Mouse (Mus musculus) cerebellum, postnatal 14 days (tissue): ENCODE data around the gene Sdk2.

Experiments
- DNase-seq, 2 experiments: peaks; one replicate each; pipeline ENCODE4 v3.0.0; 2021; ENCODE audit warnings: mixed read lengths in 2 of 2

Sdk2 gene

GRCm38 (mm10) chr11:113816971-113817548 is 249.8 kb downstream of the Sdk2 start:
- DNase-seq, result no peak

DNA sequence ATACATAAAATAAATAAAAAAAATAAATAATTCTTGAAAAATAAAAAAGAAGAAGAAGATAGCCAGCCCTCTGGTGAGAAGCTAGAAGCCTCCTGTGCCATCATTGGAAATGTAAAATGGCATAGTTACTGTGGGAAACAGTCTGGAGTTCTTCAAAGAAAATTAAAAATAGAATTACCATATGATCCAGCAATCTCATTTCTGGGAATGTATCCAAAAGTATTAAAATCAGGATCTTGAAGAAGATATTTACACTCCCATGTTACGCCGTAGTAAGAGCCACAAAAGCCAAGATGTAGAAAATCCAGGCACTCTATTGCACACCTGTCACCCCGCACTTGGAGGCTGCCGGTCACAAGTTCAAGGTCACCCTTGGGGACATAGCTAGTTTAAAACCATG is 250.4 kb downstream of the Sdk2 start:
- DNase-seq, result no peak

GRCm38 (mm10) chr11:113811546-113812339 is 255.1 kb downstream of the Sdk2 start:
- no peak for DNase-seq

DNA sequence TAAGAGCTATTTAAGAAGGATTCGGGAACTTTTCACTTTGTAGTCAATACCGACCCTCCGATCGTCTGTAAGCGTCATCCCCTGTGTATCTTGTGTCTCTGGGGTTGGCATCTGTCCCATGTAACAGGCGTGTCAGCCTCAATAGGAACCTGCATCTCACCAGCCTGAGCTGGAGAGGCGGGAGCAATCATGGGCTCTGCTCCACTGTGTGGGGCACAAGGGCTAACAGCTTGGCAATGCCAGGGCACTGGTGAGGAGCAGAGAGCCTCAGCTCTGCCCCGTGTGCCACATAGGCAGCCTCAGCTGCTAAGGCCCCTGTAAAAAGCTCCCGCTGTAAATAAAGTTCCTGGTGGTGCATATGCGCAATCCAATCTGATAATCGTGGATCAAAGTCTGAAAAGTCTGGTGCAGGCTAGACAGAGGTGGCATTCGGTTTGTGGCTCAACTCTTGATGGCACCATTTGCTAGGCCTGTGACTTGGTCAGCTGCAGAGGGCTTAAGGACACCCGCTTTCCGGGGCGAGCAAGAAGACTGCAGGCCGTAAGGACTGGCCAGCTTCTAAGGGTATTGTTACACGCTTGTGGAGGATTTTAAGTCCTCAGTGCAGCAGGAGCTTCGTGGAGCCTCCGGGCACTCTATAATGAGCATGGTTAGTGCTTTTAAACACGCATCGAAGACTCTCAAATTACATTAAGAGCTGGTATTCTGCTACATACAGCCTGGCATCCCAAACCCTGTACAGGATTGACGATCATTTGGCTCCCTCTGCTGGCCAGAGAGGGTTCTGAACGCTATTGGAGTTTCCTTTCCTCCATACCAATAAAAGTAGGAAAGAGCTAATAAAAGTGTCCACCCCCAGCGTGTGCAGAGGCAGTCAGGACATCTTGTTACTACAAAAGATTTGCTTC is 256.0 kb downstream of the Sdk2 start:
- peak; percentile 89 to 93 for DNase-seq

DNA sequence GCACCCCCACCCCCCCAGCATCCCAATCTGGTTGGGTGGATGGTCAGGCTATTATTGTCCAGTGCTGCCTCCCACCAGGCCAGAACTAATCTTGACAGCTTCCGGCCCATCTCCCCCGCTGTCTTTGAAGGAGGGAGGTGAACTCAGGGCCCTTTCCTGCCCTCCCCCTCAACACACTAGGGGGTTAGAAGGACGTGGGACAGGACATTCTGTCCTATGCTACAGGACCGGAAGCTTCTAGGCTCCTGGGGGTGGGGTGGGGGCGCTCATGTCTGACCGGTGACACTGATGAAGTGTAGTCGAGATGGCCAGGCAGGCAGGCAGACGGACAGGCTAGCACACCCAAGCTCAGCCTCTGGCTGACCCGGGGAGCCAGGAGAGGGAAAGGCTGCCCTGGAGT is 259.8 kb downstream of the Sdk2 start:
- DNase-seq, result peak in 1 of 2 experiments; percentile 33

GRCm38 (mm10) chr11:113806382-113807077 is 260.3 kb downstream of the Sdk2 start:
- peak in 1 of 2 experiments; percentile 62 for DNase-seq

- DNase-seq, result no peak
These were observed 260.9 kb downstream of the Sdk2 start for GRCm38 (mm10) chr11:113805974-113806373.

GRCm38 (mm10) chr11:113803321-113803941 is 263.4 kb downstream of the Sdk2 start:
- peak in 1 of 2 experiments; percentile 48 for DNase-seq

GRCm38 (mm10) chr11:113802456-113802855 is 264.4 kb downstream of the Sdk2 start:
- DNase-seq, result peak in 1 of 2 experiments; percentile 57

DNA sequence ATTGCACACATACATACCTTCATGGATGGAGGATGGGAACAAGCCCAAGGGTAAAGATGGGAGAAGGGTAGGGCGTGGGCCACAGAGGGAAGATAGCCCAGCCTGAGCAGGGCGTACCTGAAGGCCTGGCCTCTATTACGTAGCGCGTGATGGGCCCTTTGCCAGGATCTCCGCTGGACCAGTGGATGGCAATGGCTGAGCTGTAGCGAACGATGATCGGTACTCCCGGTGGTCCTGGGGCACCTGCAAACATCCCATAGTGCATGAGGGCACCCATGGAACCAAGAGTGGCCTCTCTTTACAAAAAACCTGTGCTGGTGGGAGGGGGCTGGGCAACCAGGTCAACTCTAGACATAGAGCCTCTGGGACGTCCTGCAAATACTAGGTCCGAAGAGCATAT is 266.8 kb downstream of the Sdk2 start:
- DNase-seq, result peak in 1 of 2 experiments; percentile 61

GRCm38 (mm10) chr11:113799041-113799447 is 267.8 kb downstream of the Sdk2 start:
- DNase-seq, result peak; percentile 54 to 63

DNA sequence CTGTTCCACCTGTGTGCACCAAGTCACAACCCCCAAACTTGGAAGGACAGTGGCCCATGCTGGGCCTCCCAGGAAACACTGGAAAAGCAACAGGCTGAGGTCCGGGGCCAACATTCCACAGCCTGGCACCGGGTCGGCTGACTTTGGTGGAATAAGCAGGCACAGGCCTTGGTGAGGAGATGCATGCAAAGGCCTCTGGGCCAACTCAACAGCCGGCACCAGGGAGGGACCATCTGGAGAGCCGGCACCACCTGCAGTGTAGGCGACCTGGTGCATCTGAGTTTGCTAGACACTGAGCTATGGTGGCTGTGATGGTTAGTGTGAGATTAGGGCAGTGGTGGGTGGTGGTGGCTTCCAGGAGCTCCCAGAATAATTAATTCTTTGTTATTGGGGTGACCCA is 268.8 kb downstream of the Sdk2 start:
- DNase-seq, result peak; percentile 87 to 94

DNA sequence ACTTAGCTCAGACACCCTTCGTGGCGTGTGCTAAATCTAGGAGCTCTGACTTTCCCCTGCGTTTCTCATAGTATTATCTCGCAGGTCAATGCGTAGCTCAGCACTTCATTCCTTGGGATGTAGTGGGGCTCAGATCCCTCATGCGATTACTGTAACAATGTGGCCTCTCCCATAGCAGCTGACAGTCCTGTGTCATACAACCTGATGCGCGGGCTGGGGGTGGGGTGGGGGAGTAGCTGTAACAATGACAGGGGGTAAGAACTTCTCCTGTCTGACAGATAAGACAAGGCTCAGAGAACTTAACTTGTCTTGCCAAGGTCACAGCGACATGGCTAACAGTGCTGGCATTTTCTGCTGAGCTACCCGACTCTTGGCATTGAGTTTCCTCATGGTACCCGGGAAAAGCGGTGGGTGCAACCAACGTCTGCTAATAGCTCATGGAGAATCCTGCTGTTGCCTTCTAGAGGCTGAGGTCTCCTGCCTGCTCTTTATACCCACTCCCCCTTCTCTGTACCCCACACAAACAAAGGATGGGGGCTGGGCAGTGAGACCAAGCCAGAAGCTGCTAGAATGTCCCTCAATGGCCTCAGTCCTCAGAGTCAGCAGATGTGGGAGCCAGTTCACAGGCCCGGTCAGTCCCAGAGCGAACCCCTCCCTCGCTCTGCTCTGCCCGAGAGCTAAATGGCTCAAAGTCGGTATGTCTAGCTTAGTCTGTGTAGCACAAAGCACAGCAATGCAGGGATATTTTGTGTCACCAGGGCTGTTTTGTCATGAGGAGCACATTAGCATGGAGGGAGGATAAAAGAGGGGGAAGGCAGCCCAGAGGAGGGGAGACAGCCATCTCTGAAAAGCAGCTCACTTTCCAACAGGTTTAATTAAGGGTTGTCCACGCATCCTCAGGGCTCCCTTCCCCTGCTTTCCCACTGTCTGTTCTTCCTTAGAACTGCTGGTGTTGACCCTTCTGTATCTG is 269.5 kb downstream of the Sdk2 start:
- no peak for DNase-seq

- DNase-seq, result no peak
These were observed 271.0 kb downstream of the Sdk2 start for GRCm38 (mm10) chr11:113795846-113796245.

GRCm38 (mm10) chr11:113791357-113792215 is 275.3 kb downstream of the Sdk2 start:
- no peak for DNase-seq

DNA sequence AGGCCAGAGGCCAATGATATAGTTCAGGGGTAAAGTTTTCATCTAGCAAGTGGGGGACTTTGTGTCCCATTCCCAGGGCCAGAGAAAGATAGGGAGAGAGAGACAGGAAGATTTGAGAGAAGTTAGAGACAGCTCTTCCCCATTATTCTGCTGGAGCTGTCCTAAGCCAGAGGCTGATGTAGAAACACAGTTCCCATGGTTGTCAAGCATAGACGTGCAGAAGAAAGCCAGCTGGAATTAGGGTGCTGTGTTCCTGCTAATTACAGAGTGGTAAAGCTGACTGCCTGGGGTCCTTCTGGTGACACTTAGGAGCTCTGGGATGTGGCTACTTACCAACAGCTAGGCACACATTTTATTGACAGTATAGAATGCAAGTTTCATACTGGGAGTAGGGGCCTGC is 277.7 kb downstream of the Sdk2 start:
- no peak for DNase-seq

DNA sequence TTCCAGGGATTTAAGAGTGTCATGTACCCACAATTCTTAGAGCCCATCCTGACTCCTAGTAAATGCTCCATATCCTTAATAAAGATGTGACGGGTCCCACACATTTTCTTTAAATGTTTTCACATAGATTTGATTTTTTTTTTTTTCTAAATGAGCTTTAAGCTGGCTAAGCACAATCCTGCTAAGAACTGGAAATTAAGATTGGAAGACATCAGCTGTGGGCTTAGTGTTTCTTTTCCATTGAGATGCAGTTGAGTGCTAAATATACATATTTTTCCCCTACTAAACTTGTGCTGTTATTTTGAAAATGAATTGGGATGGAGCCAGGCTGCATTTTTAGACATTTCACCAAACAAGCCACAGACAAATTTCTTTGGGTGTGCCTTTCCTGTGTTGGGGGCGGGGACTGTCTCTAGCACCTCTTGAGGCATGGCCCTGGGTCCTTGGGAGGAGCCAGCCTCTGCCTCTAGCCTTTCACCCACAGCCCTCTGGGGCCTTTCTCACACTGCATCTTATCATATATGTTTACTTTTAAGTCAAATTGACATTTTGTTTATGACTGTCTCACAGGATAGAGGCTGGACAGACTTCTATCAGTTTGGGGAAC is 278.6 kb downstream of the Sdk2 start:
- DNase-seq, result no peak

DNA sequence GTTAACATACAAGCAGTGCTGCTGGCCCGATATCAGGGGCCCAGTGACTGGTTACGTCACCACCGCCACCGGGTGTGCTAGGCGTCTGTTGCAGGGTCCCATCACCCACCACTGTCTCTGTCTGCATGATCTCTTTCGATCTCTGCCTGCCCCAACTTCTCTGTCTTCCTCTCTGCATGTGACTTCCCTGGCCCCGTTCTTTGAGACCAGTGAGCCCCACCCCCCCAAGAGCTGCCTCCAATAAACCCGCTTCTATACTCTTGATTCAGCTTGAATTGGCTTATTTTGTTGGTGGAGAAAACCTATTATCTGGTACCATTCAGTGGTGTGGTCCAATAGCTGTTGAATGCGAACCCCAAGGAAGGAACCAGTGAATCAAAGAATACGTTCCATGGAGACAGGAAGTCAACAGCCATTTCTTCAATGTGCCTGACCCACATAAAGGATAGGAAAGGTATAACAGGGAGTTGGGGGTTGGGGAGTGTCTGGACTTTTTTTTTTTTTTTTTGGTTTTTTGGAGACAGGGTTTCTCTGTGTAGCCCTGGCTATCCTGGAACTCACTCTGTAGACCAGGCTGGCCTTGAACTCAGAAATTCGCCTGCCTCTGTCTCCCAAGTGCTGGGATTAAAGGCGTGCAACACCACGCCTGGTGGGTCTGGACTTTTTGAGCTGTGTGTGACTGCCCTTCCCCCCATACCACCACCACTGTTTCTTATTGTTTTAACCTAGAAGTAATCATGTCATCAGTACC is 279.2 kb downstream of the Sdk2 start:
- no peak for DNase-seq

- DNase-seq, result no peak
These were observed 279.8 kb downstream of the Sdk2 start for GRCm38 (mm10) chr11:113787009-113787408.
